Mouse (Mus musculus) ES-Bruce4 (cell line): Measurements from ENCODE around the gene Zrsr1. TPM values are rescaled to one million over a fixed set of nuclear protein-coding genes. Genes with fewer than 3 reads are reported as not detected.

Source experiments
- H3K27ac ChIP-seq: 2 replicates; pipeline ENCODE4 v1.5.1; 2012; ENCODE audit warnings: low read length, inconsistent platforms; ENCODE audit not compliant: insufficient read depth
- H3K27me3 ChIP-seq: 2 replicates; pipeline ENCODE4 v1.6.1; 2012; ENCODE audit warnings: mild to moderate bottlenecking, low read length, inconsistent platforms; ENCODE audit not compliant: control insufficient read depth, poor library complexity, insufficient read depth, severe bottlenecking
- H3K36me3 ChIP-seq: 2 replicates; pipeline ENCODE4 v1.6.1; 2012; ENCODE audit warnings: inconsistent platforms, mild to moderate bottlenecking, low read length, moderate library complexity; ENCODE audit not compliant: control insufficient read depth, poor library complexity, insufficient read depth, severe bottlenecking
- H3K4me1 ChIP-seq: one replicate; pipeline ENCODE4 v1.8.1; 2011; ENCODE audit warnings: low read length; ENCODE audit not compliant: control insufficient read depth, insufficient read depth
- H3K4me3 ChIP-seq: 2 replicates; pipeline ENCODE4 v1.5.1; 2011; ENCODE audit warnings: low read depth, mild to moderate bottlenecking, low read length
- H3K9ac ChIP-seq: 2 replicates; pipeline ENCODE4 v1.6.1; 2012; ENCODE audit warnings: low read depth, mild to moderate bottlenecking, inconsistent platforms; ENCODE audit not compliant: poor library complexity, severe bottlenecking
- H3K9me3 ChIP-seq: replicated peaks from 2 replicates; pipeline ENCODE4 v1.6.1; 2012; ENCODE audit warnings: mild to moderate bottlenecking, low read length, inconsistent platforms; ENCODE audit not compliant: control insufficient read depth, poor library complexity, insufficient read depth, severe bottlenecking
- CTCF ChIP-seq: IDR thresholded peaks from one replicate; pipeline ENCODE4 v1.8.1; 2011; ENCODE audit warnings: low read depth, low read length
- EP300 ChIP-seq: IDR thresholded peaks from 2 replicates; pipeline ENCODE4 v1.6.1; 2011; ENCODE audit warnings: low read depth, low read length; ENCODE audit not compliant: insufficient read depth
- POLR2A ChIP-seq: IDR thresholded peaks from one replicate; pipeline ENCODE4 v1.8.1; 2011; ENCODE audit warnings: low read length; ENCODE audit not compliant: insufficient read depth
- polyA plus RNA-seq: library from polyadenylated mRNA; stranded (reverse); fragments of >200 nt; gene quantifications from 2 replicates; pipeline ENCODE4 v1.2.4, GENCODE M21; 2011; ENCODE audit warnings: low read depth; ENCODE audit not compliant: missing spikeins, insufficient read depth, insufficient read length

The Zrsr1 gene
- polyA plus RNA-seq, 1 experiment = 21.1 TPM

DNA sequence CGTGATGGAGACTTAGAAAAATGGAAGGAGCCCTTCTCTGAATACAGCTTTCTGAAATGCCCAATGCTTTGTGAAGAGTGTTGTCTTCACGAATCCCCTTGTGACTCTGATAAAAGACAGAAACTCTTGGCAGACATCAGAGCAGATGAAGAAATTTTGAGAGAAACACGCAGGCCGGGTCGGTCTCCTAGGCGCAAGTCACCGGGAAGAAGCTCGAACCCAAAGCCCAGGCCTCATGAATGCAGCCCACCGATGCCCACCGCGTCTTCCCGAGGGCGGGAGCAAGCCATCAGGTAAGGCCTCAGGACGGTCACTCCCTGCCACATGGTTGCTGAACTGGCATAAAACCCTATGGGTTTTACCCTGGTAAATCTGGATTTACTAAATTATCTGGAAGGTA is 49.0 kb downstream of the Zrsr1 start:
- H3K4me1 ChIP-seq = no peaks in the 10 kb centered on the region
- H3K27me3 ChIP-seq = no peaks in the 10 kb centered on the region
- TF ChIP-seq EP300 (no peak), POLR2A (no peak), CTCF (no peak)
- H3K9me3 ChIP-seq = 0 out of 2 replicates have a peak, but pooled peaks cover 5% of the 10 kb centered on the region
- no peak overlapping the region for H3K9ac ChIP-seq
- no peak overlapping the region for H3K27ac ChIP-seq
- no peak overlapping the region for H3K4me3 ChIP-seq
- H3K36me3 ChIP-seq = no peaks in the 10 kb centered on the region

DNA sequence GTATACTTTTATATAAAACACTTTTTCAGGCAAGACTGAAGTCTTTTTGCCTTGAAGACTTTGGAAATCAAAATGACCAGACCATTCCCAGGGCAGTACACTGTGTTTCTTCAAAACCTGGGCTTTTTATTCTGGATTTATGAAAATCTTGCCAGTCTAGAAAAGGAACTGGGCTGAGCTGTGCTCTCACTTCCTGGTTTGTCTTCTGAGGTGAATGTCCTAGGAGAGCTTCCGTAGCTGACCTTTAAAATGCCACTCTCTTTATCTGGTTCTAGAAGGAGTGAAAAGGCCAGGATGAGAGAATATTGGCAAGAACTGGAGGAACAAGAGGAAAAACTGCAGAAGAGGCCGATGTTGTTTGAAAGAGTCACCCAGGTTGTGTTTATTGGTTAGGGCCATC is 51.4 kb downstream of the Zrsr1 start:
- Histone ChIP-seq H3K9ac (no peak overlapping the region), H3K27me3 (no peaks in the 10 kb centered on the region), H3K36me3 (no peaks in the 10 kb centered on the region), H3K9me3 (0 out of 2 replicates have a peak, but pooled peaks cover 5% of the 10 kb centered on the region), H3K4me1 (no peaks in the 10 kb centered on the region), H3K4me3 (no peak overlapping the region), H3K27ac (no peak overlapping the region)
- TF ChIP-seq CTCF (no peak), POLR2A (no peak), EP300 (no peak)

DNA sequence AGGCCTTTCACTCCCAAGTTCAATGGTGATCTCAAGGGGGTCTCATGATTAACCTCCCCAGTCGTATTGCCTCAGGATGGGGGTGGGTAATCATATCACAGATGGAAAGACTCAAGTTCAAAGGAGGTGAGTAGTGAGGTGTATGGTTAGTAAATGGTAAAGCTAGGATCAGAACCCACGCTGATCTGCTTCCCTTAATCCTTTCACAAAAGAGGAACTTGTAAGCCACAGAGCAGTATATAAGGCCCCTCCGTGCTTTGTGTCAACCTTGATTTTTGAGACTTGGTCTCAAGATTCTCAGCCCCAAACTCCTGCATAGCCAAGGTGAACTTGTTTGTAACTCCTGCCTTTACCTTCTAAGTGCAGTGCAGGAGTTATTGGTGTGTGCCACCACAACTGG is 52.4 kb downstream of the Zrsr1 start:
- TF ChIP-seq EP300 = no peak
- TF ChIP-seq POLR2A = no peak
- no peak for TF ChIP-seq CTCF
- H3K9ac ChIP-seq = no peak overlapping the region
- H3K27me3 ChIP-seq = no peaks in the 10 kb centered on the region
- no peak overlapping the region for H3K4me3 ChIP-seq
- H3K36me3 ChIP-seq = no peaks in the 10 kb centered on the region
- H3K4me1 ChIP-seq = no peaks in the 10 kb centered on the region
- no peaks in the 10 kb centered on the region for H3K9me3 ChIP-seq
- H3K27ac ChIP-seq = no peak overlapping the region

Other genes with a start within 250 kb of the Zrsr1 start
- 3.5 and 16.7 TPM in 2 replicates for gene B3gnt2, start 111.0 kb upstream of the Zrsr1 start, polyA plus RNA-seq
- 23.3 and 33.6 TPM in 2 replicates for gene Gm28048, start 10.1 kb downstream of the Zrsr1 start, polyA plus RNA-seq
- 104 and 120 TPM in 2 replicates for gene Commd1, start 10.4 kb downstream of the Zrsr1 start, polyA plus RNA-seq
- gene Cct4, start 18.5 kb downstream of the Zrsr1 start, polyA plus RNA-seq = 618 and 646 TPM in 2 replicates
- 2.1 and 3.2 TPM in 2 replicates for gene Fam161a, start 35.5 kb downstream of the Zrsr1 start, polyA plus RNA-seq